Mouse (Mus musculus) heart, postnatal 25 days (tissue): ENCODE measurements around the gene Dpy19l1. TPM values are rescaled to one million over a fixed set of nuclear protein-coding genes. Genes with fewer than 3 reads are reported as not detected.

ENCODE experiments used
- DNase-seq: peaks from one replicate; pipeline ENCODE4 v3.0.0; 2022; ENCODE audit warnings: low spot score
- intact Hi-C: fragments of 180-260 bp; cut with DNase I; formaldehyde crosslinking; loops from one replicate; pipeline ENCODE4 v1.15.1; 2025
- total RNA-seq, 2 experiments: library from RNA; stranded (reverse); gene quantifications; 2 replicates each; pipeline ENCODE4 v1.2.3; 2021

Dpy19l1 gene
- total RNA-seq, 2 experiments from 2014 or later: 7.5 to 9.3 TPM

- DNase-seq: no peak
- intact Hi-C loops: no loop called here
These were observed 29.1 kb downstream of the Dpy19l1 start for GRCm38 (mm10) chr9:24473824-24474223.

GRCm38 (mm10) chr9:24472514-24472913, 30.4 kb downstream of the Dpy19l1 start:
- no peak for DNase-seq
- intact Hi-C loops: no loop called here

GRCm38 (mm10) chr9:24470166-24470565, 32.8 kb downstream of the Dpy19l1 start:
- DNase-seq: no peak
- intact Hi-C loops: no loop called here

- DNase-seq: no peak
- intact Hi-C loops: no loop called here
These were observed 35.8 kb downstream of the Dpy19l1 start for GRCm38 (mm10) chr9:24467186-24467585.

GRCm38 (mm10) chr9:24466649-24467048, 36.3 kb downstream of the Dpy19l1 start:
- intact Hi-C loops: no loop called here
- DNase-seq: no peak

- intact Hi-C loops: no loop called here
- no peak for DNase-seq
These were observed 41.5 kb downstream of the Dpy19l1 start for GRCm38 (mm10) chr9:24461379-24461961.

GRCm38 (mm10) chr9:24453833-24454232, 49.1 kb downstream of the Dpy19l1 start:
- no peak for DNase-seq
- intact Hi-C loops: no loop called here

GRCm38 (mm10) chr9:24450976-24451375, 52.0 kb downstream of the Dpy19l1 start:
- intact Hi-C loops: no loop called here
- no peak for DNase-seq

GRCm38 (mm10) chr9:24450524-24450923, 52.4 kb downstream of the Dpy19l1 start:
- intact Hi-C loops: no loop called here
- DNase-seq: no peak

- DNase-seq: no peak
- intact Hi-C loops: no loop called here
These were observed 68.0 kb downstream of the Dpy19l1 start for GRCm38 (mm10) chr9:24434901-24435300.

- DNase-seq: no peak
These were observed 73.2 kb downstream of the Dpy19l1 start for GRCm38 (mm10) chr9:24429721-24430120.

GRCm38 (mm10) chr9:24425679-24426078, 77.3 kb downstream of the Dpy19l1 start:
- DNase-seq: no peak
- intact Hi-C loops: no loop called here

More at GRCm38 (mm10) chr9:24429721-24430120, 73.2 kb downstream of the Dpy19l1 start:
- intact Hi-C loops: no loop called here

- no peak for DNase-seq
- intact Hi-C loops: no loop called here
These were observed 79.7 kb downstream of the Dpy19l1 start for GRCm38 (mm10) chr9:24423241-24423640.

GRCm38 (mm10) chr9:24421888-24422287, 81.1 kb downstream of the Dpy19l1 start:
- intact Hi-C loops: no loop called here
- DNase-seq: no peak

- no peak for DNase-seq
- intact Hi-C loops: no loop called here
These were observed 81.7 kb downstream of the Dpy19l1 start for GRCm38 (mm10) chr9:24421221-24421620.

- intact Hi-C loops: no loop called here
- no peak for DNase-seq
These were observed 82.8 kb downstream of the Dpy19l1 start for GRCm38 (mm10) chr9:24420144-24420543.

- intact Hi-C loops: no loop called here
- no peak for DNase-seq
These were observed 84.7 kb downstream of the Dpy19l1 start for GRCm38 (mm10) chr9:24418281-24418680.

- no peak for DNase-seq
- intact Hi-C loops: no loop called here
These were observed 91.5 kb downstream of the Dpy19l1 start for GRCm38 (mm10) chr9:24411483-24411882.

GRCm38 (mm10) chr9:24410439-24410838, 92.5 kb downstream of the Dpy19l1 start:
- intact Hi-C loops: no loop called here

GRCm38 (mm10) chr9:24407992-24408391, 94.9 kb downstream of the Dpy19l1 start:
- no peak for DNase-seq
- intact Hi-C loops: no loop called here

More at GRCm38 (mm10) chr9:24410439-24410838, 92.5 kb downstream of the Dpy19l1 start:
- DNase-seq: no peak

GRCm38 (mm10) chr9:24394146-24394545, 108.8 kb downstream of the Dpy19l1 start:
- intact Hi-C loops: no loop called here
- no peak for DNase-seq

GRCm38 (mm10) chr9:24390807-24391370, 112.1 kb downstream of the Dpy19l1 start:
- intact Hi-C loops: no loop called here
- no peak for DNase-seq
